Mouse (Mus musculus): ENCODE data around the gene Hoxa7.

The Hoxa7 gene

DNA sequence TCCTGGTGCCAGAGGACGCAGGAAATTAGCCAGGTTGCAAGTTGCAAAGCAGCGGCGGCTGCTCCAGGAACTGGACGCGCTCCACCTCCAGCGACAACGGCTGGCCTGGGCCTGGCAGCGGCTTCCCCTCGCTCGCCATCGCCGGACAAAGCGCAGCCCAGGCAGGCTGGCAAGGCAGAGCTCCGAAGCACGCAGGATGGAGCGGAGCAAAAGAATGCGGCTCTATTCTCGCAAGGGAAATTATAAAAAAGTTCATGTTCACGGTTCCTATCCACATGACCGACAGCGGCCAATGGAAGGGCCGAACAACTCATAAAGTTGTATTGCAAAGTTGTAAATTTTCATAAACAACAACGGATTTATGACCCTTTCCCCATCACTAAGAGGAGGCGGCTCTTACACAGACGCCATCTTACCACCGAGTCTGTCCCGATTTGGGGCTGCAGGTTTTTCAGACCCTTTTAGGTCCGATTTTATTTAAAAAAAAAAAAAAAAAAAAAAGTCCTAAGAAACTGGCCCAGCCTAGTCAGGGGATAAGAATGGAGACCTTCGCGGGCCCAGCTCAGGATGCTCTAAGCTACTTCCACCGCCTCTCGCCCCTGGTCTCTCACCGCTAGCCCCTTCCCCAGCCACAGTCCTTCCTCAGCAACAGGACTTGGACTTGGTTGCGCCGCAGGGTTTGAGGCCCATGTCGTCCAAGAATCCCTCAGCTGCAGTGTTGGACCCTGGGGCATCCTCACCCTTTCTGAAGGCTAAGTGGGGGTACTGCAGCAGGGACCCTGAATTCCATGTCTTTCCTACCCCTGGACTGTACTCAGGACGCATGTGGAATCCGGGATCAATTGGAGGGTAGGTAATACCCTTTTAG, 8.3 kb downstream of the Hoxa7 start, which contains the start of the genes Hoxa3 and Gm28308:
TSS of gene Hoxa3 (minus strand) at position 218 of the 868 bp plus-strand sequence.
TSS of gene Gm28308 (minus strand) at position 221 of the 868 bp plus-strand sequence.
- peak; percentile 73 for DNase-seq (ENCODE audit: low spot score)

DNA sequence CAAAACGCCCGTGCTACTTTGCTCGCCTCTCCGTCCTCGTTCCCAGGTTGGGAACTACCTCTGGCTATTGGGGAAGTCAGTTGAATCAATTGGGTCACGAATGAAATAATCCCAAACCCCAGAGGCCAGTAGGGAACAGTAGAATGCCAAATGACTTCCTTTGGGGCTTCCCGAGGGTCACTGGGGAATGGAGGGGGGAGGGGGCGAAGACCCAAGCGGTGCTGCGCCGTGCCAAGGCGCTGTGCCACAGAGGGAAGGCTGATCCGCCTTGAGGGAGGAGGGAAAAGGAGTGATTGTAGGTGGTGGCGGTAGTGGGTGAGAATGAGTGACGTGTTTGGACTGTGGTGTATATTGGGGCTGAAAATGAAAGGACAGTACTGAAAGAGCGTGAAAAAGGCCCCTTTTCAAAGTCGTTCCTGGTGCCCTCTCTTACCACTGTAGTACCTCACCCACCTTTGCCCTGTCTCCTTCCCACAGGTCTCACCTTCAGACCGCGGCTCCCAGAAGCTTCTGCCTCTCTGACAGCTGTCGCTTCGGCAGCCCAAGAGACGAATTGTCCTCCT, 9.0 kb downstream of the Hoxa7 start:
- peak; percentile 40 for DNase-seq (ENCODE audit: low spot score)

DNA sequence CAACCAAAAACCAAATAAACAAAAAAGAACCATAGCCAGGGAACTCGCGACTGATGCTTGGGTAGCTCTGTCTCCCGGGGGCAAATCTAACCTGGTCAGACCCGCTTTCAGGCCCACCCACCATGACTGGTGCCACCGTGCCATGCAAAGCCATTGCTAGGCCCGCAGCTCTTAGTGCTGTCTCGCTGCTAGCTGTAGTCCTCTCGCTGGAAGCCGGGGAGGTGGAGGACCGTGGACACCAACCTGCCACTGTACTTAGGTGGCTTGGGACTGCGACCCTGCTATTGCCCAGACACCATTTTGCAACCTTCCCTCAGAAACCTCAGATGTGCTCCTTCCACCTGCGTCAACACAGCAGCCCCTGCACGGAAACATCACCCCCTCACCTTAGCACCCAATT, 9.7 kb downstream of the Hoxa7 start:
- DNase-seq (ENCODE audit: low spot score): no peak

DNA sequence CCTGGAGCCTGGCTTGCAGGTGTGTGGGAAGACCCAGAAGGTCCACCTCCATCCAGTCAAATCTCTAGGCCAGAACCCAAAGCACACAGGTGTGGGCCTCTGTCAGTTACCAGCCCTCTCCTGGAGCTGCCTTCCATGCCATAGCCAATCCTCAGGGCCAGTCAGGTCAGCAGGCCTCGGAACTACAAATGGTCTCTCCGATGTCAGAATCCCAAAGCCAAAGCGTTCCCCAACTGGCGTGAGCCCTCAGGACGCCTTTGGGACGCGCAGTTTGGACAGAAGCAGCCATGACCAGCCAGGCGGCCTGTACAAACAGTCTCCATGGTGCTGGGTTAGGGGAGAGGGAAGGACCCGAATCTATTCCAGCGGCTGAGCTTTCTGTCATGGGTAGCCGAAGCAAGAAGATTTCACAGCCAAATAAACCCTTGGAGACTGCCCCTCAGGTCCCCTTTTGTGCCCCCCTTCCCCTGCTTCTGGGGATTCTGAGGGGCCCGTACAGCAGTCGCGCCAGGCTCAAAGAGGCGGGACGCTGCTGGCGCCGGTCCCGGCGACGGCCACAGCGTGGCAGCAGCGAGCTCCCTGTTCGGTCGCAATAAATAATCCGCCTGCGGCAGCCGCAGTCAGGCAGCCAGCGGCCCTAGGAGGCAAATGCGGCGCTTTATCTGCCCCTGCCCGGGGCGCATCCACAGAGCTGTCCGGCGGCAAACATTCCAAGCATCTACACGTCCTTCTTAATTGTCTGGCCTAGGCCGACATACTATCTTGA, 10.3 kb downstream of the Hoxa7 start:
- peak; percentile 86 for DNase-seq (ENCODE audit: low spot score)

DNA sequence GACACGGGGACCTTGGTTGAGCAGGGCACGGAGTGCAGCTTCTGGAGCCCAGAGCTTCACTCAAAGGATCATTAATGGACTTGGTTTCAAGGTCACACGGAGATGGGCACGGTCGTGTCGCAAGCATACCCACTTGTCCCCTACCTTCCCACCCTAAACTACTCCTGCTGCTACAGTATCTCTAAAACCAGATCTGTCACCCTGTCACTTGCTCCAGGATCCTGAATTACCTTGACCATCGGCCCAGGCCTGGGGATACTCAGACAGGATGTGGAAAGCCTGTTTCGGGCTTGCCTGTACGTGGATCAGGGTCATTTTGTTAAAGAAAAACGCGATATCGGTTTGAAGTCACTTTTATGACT, 12.0 kb downstream of the Hoxa7 start:
- DNase-seq (ENCODE audit: low spot score): no peak

DNA sequence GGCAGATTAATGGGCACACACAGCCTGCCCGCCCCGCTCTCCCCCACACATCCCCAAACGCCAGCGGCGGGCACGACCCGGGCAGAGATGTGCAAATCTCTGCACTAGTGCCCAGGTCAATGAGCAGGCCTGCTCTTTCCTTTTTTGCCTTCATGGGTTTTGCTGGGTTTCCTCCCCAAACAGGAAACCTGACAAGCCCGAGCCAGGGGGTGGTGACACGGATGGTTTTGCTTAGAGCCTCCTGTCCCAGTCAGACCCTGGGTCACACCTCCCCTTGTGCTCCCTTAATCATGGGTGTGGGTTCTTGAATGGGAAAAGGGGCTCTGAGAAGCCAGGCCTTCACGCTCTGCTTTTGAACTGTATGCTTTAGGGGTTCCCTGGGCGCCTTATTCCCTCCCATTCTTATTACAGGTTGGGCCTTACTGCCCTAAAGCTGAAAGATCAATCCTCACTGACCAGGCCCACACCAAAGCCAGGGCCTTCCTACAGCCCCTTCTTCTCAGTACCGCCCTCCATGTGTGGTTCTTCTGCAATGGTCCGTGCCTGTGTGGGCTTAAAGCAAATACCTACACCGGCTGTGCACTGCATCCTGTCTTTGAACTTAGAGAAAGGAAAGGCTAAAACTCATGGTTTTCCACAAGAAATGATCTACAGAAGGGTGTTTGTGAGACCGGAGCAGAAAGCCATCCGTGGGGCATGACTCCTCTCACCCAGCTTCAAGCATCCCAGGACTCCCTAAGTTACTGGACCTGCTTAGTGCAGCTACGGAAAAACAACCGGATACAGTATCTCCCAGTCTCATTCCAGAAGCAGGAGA, 12.6 kb downstream of the Hoxa7 start:
- DNase-seq (ENCODE audit: low spot score): no peak

DNA sequence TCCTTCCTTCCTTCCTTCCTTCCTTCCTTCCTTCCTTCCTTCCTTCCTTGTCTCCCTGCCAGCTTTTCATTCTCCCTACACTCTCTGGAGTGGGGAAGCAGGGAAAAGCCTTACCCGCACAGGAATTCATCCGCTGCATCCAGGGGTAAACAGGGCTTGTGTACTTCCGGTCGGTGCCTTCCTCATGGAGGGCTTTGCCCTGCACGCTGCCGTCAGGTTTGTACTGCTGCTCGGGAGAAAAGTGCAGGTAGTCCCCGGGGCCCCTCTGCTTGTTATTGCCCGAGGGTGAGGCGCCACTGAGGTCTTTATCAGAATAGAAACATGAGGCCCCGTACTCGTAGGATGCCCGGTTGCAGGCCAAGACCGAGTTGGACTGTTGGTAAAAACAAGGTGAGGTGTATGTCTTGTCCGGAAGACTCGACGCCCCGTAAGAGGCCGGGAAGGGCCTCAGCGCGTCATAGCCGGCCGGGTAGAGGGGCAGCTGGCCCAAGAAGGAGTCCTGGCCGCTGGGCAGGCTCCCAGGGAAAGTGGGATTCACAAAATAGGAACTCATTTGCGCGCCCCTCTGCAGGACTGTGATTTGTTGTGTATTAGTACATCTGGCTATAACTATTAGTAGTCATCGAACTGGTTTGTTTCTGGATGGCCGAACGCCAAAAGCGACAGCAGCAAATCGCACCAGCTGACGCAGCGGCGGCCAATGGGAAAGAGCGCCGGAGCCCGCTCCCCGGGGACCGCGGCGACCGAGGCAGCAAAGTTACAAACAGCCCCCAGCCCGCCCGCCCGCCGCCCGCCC, 13.4 kb downstream of the Hoxa7 start, which contains the start of gene Hoxa6:
TSS of gene Hoxa6 (minus strand) at position 651 of the 796 bp plus-strand sequence.
- DNase-seq (ENCODE audit: low spot score): peak; percentile 69

DNA sequence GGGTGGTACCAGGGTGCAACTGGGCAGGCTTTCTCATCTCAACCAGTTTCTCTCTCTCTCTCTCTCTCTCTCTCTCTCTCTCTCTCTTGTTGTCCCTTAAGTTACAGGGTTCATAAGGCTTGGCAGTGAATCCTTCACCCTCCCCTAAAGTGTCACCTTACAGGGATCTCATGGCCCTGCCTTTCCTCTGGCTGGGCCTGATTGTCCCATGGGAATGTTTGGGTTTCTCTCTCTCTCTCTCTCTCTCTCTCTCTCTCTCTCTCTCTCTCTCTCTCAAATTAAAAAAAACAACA, 14.0 kb downstream of the Hoxa7 start:
- DNase-seq (ENCODE audit: low spot score): no peak

DNA sequence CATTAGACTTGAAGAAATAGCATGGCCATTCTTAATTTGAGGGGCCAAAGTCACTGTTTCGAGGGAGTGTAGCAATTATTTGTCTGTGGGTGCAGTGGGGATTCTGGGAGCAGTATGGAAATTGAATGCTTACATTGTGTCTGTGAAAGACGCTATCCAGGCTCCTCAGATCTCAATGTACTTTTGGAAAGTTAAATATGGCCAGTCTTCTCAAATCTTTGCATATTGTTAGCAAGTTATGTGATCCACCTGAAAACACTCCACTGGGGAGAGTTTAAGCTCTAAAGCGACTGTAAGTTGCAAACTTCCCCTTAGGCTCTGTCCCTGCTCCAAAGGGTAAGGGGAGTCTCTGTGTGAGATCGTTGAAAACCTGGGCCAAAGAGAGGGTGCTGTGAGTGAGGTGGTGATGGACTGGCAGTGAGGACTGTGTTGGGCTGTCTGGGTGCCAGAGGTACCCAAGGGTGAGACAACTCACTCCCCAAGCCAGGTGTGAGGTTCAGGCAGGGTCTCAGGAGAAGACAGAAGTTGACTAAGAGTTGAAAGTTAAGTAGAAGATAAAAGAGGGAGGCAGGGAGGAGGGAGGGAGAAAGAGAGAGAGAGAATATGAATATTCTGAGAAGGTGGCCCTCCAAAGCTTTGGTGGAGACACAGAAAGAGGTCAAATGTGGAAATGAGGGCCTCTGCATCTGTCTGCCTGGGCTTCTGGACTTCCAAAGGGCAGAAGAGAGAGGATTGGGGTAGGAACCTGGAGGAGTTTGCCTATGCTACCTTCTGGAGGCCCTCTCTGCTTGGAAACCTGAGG, 14.6 kb downstream of the Hoxa7 start:
- no peak for DNase-seq (ENCODE audit: low spot score)

DNA sequence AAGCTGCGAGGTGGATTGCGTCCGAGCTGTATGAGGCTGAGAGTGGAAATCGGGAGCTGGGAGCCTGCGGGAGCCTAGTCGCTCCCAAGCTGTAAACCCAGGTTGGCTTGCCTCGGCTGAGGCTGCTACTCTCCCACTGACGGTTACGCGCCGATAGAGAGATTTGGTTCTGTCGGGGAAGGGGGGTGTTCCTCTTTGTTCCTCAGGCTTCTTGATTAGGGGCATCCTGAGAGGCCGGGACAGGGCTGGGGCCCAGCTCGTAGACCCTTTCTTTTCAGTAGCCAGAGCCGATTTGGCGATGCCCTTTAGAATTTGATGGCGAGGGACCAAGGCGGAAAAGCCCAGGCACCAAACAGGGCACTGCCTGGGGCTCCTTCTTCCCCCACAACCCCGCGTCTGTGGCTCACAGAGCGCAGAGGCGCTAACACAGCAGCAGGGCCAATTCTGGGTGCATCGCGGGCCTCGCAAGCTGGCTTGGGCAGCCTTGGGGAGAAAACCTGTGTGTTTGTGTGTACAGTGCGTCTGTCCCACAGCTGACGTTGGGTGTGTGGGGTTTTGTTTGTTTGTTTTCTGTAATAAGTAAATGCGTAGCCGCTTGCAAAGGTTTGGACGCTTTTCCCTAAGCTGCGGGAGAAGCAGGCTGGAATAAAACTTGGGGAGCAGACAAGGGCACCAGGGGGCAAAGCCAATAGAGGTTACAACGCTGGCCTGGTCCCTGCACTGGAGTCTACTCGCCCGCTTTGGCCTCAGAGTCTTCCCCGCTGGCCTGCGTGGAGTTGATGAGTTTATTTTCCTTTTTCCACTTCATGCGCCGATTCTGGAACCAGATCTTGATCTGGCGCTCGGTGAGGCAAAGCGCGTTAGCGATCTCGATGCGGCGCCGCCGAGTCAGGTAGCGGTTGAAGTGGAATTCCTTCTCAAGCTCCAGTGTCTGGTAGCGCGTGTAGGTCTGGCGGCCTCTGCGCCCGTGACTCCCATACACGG, 15.7 kb downstream of the Hoxa7 start:
- no peak for DNase-seq (ENCODE audit: low spot score)

DNA sequence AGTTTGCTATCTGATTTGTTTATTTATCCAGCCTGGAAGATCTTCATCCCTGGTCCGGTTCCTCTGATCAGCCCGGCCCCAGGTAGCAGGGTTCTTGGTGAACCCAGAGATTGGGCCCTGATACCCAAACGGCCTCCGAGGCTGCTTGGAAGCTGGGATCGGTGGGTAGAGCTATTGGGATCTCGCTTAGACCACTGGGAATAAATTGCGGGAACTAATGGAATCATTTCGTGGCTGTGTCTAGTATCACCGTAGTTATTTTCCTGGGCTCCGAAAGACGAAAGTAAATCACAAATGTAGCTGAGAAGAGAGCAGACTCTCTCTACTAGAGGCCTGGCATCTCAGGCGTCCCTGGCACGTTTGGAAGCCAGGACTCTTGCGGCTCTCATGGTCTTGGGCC, 16.4 kb downstream of the Hoxa7 start:
- DNase-seq (ENCODE audit: low spot score): no peak

DNA sequence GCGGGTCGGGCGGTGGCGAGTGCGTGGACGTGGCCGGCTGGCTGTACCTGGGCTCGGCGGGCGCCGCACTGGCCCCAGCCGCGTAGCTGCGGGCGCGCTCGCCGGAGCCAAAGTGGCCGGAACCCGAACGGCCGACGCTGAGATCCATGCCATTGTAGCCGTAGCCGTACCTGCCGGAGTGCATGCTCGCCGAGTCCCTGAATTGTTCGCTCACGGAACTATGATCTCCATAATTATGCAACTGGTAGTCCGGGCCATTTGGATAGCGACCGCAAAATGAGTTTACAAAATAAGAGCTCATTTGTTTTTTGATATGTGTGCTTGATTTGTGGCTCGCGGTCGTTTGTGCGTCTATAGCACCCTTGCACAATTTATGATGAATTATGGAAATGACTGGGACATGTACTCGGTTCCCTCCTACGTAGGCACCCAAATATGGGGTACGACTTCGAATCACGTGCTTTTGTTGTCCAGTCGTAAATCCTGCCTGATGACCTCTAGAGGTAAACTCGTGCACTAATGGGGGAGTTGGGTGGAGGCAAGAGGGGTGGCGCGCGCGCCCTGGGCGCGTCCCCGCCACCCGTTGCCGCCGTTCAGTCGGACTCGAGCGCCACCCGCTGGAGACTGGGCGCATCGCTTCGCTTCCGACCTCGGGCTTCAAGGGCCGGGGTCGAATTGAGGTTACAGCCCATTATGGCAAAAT, 17.5 kb downstream of the Hoxa7 start, which contains the start of gene Hoxa5:
TSS of gene Hoxa5 (minus strand) at position 538 of the 703 bp plus-strand sequence.
- peak; percentile 74 for DNase-seq (ENCODE audit: low spot score)

DNA sequence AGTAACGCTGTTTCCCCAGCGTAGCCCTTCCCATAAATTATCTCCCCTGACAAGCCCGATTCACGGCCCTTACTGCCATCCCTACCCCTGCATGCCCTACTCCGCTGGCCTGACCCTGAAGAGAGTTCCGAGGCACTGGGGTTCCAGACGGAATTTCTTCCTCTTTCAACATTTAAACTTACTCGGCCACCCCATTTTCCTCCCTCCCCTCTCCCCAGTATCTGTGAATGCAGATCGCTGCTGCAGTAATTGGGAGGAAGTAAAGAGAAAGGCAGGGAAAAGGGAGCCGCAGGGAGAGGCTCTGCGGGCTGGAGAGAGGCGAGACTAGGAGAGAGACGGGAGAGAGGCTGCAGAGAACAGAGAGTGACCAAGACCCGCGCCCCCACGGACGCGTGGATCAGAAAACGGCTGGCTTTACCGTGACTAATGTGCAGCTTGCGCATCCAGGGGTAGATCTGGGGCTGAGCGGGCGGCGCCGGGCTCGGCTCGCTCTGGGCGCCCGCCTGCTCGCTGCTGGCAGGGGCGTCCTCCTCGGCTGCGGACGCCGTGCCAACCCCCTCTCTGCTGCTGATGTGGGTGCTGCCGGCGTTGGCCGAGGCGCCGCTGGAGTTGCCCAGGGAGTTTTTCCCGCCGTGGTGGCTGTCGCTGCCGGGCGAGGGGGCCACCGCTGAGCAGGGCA, 18.1 kb downstream of the Hoxa7 start:
- DNase-seq (ENCODE audit: low spot score): no peak

DNA sequence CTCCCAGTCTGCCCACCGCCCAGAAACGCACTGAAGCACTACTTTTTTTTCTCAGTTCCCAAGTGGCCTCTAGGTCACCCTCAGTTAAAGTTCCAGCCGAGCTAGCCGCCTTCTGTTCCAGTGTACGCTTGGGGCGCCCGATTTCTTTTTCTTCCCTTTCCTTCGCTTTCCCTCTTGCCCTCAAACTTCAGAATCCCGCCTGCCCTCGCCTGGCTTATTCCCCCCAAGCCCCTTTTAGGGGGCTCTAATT, 18.6 kb downstream of the Hoxa7 start:
- no peak for DNase-seq (ENCODE audit: low spot score)

DNA sequence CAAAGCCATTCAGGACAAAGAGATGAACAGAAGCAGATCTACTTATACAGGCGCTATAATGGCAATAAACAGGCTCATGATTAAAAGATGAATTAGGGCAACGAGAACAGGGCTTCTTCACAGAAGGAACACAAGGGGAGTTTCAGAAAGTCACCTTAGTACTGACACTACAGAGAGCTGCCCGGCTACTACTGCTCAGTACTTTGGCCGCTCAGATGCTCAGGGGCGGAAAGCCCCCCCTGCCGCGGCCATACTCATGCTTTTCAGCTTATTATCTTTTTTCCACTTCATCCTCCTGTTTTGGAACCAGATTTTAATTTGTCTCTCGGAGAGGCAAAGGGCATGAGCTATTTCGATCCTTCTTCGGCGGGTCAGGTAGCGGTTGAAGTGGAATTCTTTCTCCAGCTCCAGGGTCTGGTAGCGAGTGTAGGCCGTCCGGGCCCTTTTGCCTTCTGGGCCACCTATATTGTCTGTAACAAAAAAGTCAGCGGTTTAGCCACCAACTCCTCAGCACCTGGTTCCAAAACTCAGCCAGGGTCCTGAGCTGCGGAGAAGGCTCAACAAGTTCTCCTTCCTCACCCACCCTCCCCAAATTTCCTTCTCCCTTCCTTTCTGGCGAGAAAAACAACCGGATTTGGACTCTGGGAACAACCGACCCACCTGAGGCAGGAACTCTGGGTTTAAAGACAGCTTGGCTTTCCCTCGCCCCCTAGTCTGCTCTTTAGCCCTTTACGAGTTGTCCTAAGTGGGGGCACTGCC, 19.1 kb downstream of the Hoxa7 start:
- DNase-seq (ENCODE audit: low spot score): no peak

DNA sequence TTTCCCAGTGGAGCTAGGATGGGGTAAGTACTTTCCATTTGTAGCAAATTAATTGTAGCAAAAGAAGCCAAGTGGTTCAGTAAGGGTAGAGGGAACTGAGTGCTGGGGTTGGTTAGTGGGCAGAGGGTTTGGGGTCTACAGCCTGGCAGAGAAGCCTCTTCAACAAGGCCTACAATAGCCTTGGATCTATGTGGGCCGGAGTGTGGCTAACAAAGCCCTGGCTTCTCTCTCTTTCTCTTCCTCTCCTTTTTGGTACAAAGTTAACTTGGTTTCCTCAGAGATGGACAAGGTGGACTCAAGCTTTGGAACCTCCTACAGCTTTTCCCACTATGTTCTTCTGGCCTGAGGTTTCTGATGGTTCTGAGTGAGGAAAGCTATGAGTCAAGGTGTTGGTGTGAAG, 20.4 kb downstream of the Hoxa7 start:
- no peak for DNase-seq (ENCODE audit: low spot score)

DNA sequence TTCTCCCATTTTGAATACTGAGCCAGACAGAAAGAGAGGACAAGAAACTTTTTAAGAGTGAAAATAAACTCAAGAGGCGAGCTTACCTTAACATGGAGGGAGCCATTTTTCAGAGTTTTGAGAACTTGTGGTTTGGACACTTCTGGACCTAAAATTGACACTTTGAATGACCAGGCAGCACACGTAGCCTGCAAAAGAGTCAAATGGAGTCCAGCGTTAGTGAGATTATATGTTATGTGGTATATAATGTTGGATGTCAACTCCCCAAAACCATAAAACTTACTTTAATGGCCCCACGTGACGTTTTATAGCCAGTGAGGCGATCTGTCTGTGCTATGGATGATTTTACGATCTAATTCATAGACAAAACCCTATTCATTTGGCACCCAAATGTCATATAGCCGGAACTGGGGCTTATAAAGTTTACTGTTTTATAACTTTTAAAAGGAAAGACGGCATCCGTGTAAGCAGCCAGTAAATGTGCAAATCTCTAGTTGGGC, 20.9 kb downstream of the Hoxa7 start:
- no peak for DNase-seq (ENCODE audit: low spot score)

Measured in urinary bladder, postnatal 14 days (tissue).